Mouse (Mus musculus) liver, adult 2 months (tissue): ENCODE results near the gene Klrb1a. TPM values are rescaled to one million over a fixed set of nuclear protein-coding genes. Genes with fewer than 3 reads are reported as not detected.

Experiments
- DNase-seq: peaks from one replicate; pipeline ENCODE4 v3.0.0-alpha.2; 2011; ENCODE audit warnings: low read depth, low spot score; ENCODE audit errors: extremely low read depth
- H3K27ac ChIP-seq: fragments of 200-500 bp; replicated peaks from 2 replicates; pipeline ENCODE4 v1.5.1; 2012; ENCODE audit warnings: low read depth, mild to moderate bottlenecking, control low read depth, inconsistent platforms, low read length; ENCODE audit not compliant: insufficient read depth
- H3K27me3 ChIP-seq: fragments of 200-500 bp; 2 replicates; pipeline ENCODE4 v1.6.1; 2012; ENCODE audit warnings: mild to moderate bottlenecking, moderate library complexity, low read length, inconsistent platforms; ENCODE audit not compliant: control insufficient read depth, insufficient read depth
- H3K36me3 ChIP-seq: fragments of 200-500 bp; 2 replicates; pipeline ENCODE4 v1.6.1; 2012; ENCODE audit warnings: low read length, inconsistent platforms; ENCODE audit not compliant: control insufficient read depth, insufficient read depth
- H3K4me1 ChIP-seq: fragments of 200-500 bp; 2 replicates; pipeline ENCODE4 v1.6.1; 2011; ENCODE audit warnings: low read length; ENCODE audit not compliant: control insufficient read depth, insufficient read depth
- H3K4me3 ChIP-seq: fragments of 200-500 bp; 2 replicates; pipeline ENCODE4 v1.5.1; 2011; ENCODE audit warnings: low read depth, mild to moderate bottlenecking, control low read depth, low read length, moderate library complexity; ENCODE audit not compliant: insufficient read depth
- H3K79me2 ChIP-seq: fragments of 200-500 bp; 2 replicates; pipeline ENCODE4 v1.6.1; 2012; ENCODE audit warnings: inconsistent platforms, mild to moderate bottlenecking, low read length, moderate library complexity; ENCODE audit not compliant: control insufficient read depth, insufficient read depth
- H3K9ac ChIP-seq: fragments of 200-500 bp; 2 replicates; pipeline ENCODE4 v1.6.1; 2012; ENCODE audit warnings: low read depth, mild to moderate bottlenecking, control low read depth, inconsistent platforms, low read length
- CTCF ChIP-seq: fragments of 200-500 bp; IDR thresholded peaks from 2 replicates; pipeline ENCODE4 v1.5.1; 2011; ENCODE audit warnings: low read depth, low read length, control low read depth
- POLR2A ChIP-seq: fragments of 200-500 bp; IDR thresholded peaks from 2 replicates; pipeline ENCODE4 v1.6.1; 2011; ENCODE audit warnings: low read length, control low read depth; ENCODE audit not compliant: insufficient read depth; ENCODE audit errors: extremely low read depth
- WGBS: fragments of 180-500 bp; shearing (Covaris S2); methylation state at CpG from one replicate; pipeline ENCODE4 v1.1.7; 2018; 5-methylcytosine and 5-hydroxymethylcytosine counted together
- polyA plus RNA-seq: library from polyadenylated mRNA; depleted of rRNA; stranded (reverse); fragments of >200 nt; gene quantifications from 2 replicates; pipeline ENCODE4 v1.2.3, GENCODE M21; 2012; rRNA removed
- total RNA-seq: library from RNA; depleted of rRNA; stranded (reverse); fragments of >200 nt; gene quantifications from 2 replicates; pipeline ENCODE4 v1.2.3, GENCODE M21; 2014; rRNA removed

Klrb1a gene
- total and polyA plus RNA-seq, 2 experiments = not detected

GRCm38 (mm10) chr6:128566589-128566988, 56.7 kb downstream of the Klrb1a start:
- no peaks in the 10 kb centered on the region for H3K36me3 ChIP-seq
- H3K4me1 ChIP-seq = no peaks in the 10 kb centered on the region; the same call in 1 of the 2 replicates
- no peak overlapping the region for H3K4me3 ChIP-seq
- no peak overlapping the region for H3K27ac ChIP-seq
- 95% methylated on average over 11 of the region's 11 CpGs for WGBS
- H3K79me2 ChIP-seq = no peaks in the 10 kb centered on the region
- DNase-seq = no peak
- TF ChIP-seq CTCF (no peak), POLR2A (no peak)
- H3K9ac ChIP-seq = no peak overlapping the region
- no peaks in the 10 kb centered on the region for H3K27me3 ChIP-seq

Other genes with a start within 250 kb of the Klrb1a start
- gene Tex52, start 248.1 kb downstream of the Klrb1a start, total RNA-seq = not detected in 2 replicates
- not detected in 2 replicates for gene Tex52, start 248.1 kb downstream of the Klrb1a start, polyA plus RNA-seq
- not detected in 2 replicates for gene Gm44596, start 248.0 kb downstream of the Klrb1a start, total RNA-seq
- not detected in 2 replicates for gene Gm44596, start 248.0 kb downstream of the Klrb1a start, polyA plus RNA-seq
- gene Nrip2, start 224.2 kb downstream of the Klrb1a start, total RNA-seq = 0.09 and 0.27 TPM in 2 replicates
- not detected in 2 replicates for gene Nrip2, start 224.2 kb downstream of the Klrb1a start, polyA plus RNA-seq
- 3.1 and 4.9 TPM in 2 replicates for gene Itfg2, start 198.6 kb downstream of the Klrb1a start, total RNA-seq
- 10.6 and 12.1 TPM in 2 replicates for gene Itfg2, start 198.6 kb downstream of the Klrb1a start, polyA plus RNA-seq
- gene Fkbp4, start 184.9 kb downstream of the Klrb1a start, total RNA-seq = 129 and 150 TPM in 2 replicates
- gene Fkbp4, start 184.9 kb downstream of the Klrb1a start, polyA plus RNA-seq = 99.8 and 146 TPM in 2 replicates
- 1,917 and 2,554 TPM in 2 replicates for gene Pzp, start 96.8 kb downstream of the Klrb1a start, total RNA-seq
- 1,366 and 1,553 TPM in 2 replicates for gene Pzp, start 96.8 kb downstream of the Klrb1a start, polyA plus RNA-seq
- 3.8 and 8.8 TPM in 2 replicates for gene A2ml1, start 41.9 kb downstream of the Klrb1a start, total RNA-seq
- gene A2ml1, start 41.9 kb downstream of the Klrb1a start, polyA plus RNA-seq = 3.7 and 7.5 TPM in 2 replicates
- gene Clec2h, start 38.9 kb upstream of the Klrb1a start, total RNA-seq = 9.0 and 25.9 TPM in 2 replicates
- 0.22 and 0.62 TPM in 2 replicates for gene Clec2h, start 38.9 kb upstream of the Klrb1a start, polyA plus RNA-seq
- gene Klrb1, start 99.5 kb upstream of the Klrb1a start, total RNA-seq = not detected in 2 replicates
- gene Klrb1, start 99.5 kb upstream of the Klrb1a start, polyA plus RNA-seq = not detected in 2 replicates
- gene Klrb1c, start 165.7 kb upstream of the Klrb1a start, total RNA-seq = 0.74 and 1.1 TPM in 2 replicates
- gene Klrb1c, start 165.7 kb upstream of the Klrb1a start, polyA plus RNA-seq = 0.13 and 0.17 TPM in 2 replicates
- gene Gm44511, start 202.8 kb upstream of the Klrb1a start, total RNA-seq = 0.37 TPM in 1 of 2 replicates, not detected in the other
- gene Gm44511, start 202.8 kb upstream of the Klrb1a start, polyA plus RNA-seq = not detected in 2 replicates
- gene Klrb1b, start 202.8 kb upstream of the Klrb1a start, total RNA-seq = 0.07 and 0.09 TPM in 2 replicates
- not detected in 2 replicates for gene Klrb1b, start 202.8 kb upstream of the Klrb1a start, polyA plus RNA-seq